Mouse (Mus musculus) forebrain, embryonic 16.5 days (tissue): ENCODE data around the gene Gm20388. TPM values are rescaled to one million over a fixed set of nuclear protein-coding genes. Genes with fewer than 3 reads are reported as not detected.

Experiments used
- ATAC-seq: fragments of 200-750 bp; cut with Nextera tagmentation; 2 replicates; pipeline ENCODE4 v1.8.0; 2017; ENCODE audit warnings: mild to moderate bottlenecking, moderate library complexity
- H3K27ac ChIP-seq: fragments of 300-500 bp; sonication (generic); 2 replicates; pipeline ENCODE4 v1.5.1; 2014; ENCODE audit warnings: low read length, control low read depth
- H3K27me3 ChIP-seq: fragments of 300-500 bp; sonication (generic); replicated peaks from 2 replicates; pipeline ENCODE4 v1.6.1; 2014; ENCODE audit warnings: low read length; ENCODE audit not compliant: control insufficient read depth, insufficient read depth
- H3K36me3 ChIP-seq: fragments of 300-500 bp; sonication (generic); 2 replicates; pipeline ENCODE4 v1.6.1; 2014; ENCODE audit not compliant: control insufficient read depth, insufficient read depth
- H3K4me1 ChIP-seq: fragments of 300-500 bp; sonication (generic); replicated peaks from 2 replicates; pipeline ENCODE4 v1.6.1; 2014; ENCODE audit warnings: low read length; ENCODE audit not compliant: control insufficient read depth, insufficient read depth
- H3K4me2 ChIP-seq: fragments of 300-500 bp; sonication (generic); 2 replicates; pipeline ENCODE4 v1.6.1; 2014; ENCODE audit warnings: mild to moderate bottlenecking, low read length, control low read depth
- H3K4me3 ChIP-seq: fragments of 300-500 bp; sonication (generic); replicated peaks from 2 replicates; pipeline ENCODE4 v1.5.1; 2014; ENCODE audit warnings: mild to moderate bottlenecking, low read length, control low read depth
- H3K9ac ChIP-seq: fragments of 300-500 bp; sonication (generic); replicated peaks from 2 replicates; pipeline ENCODE4 v1.6.1; 2014; ENCODE audit warnings: low read depth, low read length, control low read depth
- H3K9me3 ChIP-seq: fragments of 300-500 bp; sonication (generic); 2 replicates; pipeline ENCODE4 v1.6.1; 2016; ENCODE audit warnings: low read length; ENCODE audit not compliant: control insufficient read depth
- WGBS: fragments of 180-500 bp; shearing (Covaris S2); extraction: QIAGEN DNeasy Blood & Tissue Kit; methylation state at CpG from one replicate; pipeline ENCODE4 v1.1.7; 2014; 5-methylcytosine and 5-hydroxymethylcytosine counted together
- polyA plus RNA-seq: library from polyadenylated mRNA; unstranded; fragments of >200 nt; fragmentation: Nextera tagmentation; extraction: Ambion mirVana; gene quantifications from 2 replicates; pipeline ENCODE4 v1.2.1, GENCODE M21; 2015

Gm20388 gene
- polyA plus RNA-seq, 1 experiment from 2014 or later, result 4.7 TPM

DNA sequence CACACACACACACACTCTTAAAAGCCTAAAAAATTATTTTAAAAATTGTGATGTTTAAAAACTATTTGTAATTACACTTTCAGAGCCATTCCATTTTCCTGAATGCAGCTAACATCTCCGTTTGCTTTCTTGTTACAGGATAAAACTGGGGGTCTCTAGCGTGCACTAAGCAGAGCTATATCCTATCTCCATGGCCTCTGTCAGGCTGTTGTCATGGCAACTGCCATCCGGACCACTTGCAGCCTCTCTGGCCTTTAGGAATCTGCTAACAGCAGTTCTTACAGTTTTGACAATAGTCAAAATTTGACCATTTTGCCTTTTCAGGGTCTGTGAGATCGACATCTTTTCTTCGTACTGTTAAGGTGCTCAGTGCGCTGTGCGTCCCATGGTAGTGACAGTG, 3010.2 kb downstream of the Gm20388 start:
- no peak overlapping the region for H3K27ac ChIP-seq
- H3K4me1 ChIP-seq, result peaks cover 21% of the 10 kb centered on the region
- H3K4me3 ChIP-seq, result no peak overlapping the region
- H3K27me3 ChIP-seq, result no peaks in the 10 kb centered on the region
- 64% methylated on average over 7 of the region's 7 CpGs for WGBS
- no peak for ATAC-seq
- H3K9me3 ChIP-seq, result no peaks in the 10 kb centered on the region
- H3K36me3 ChIP-seq, result no peaks in the 10 kb centered on the region
- no peak overlapping the region for H3K4me2 ChIP-seq
- no peak overlapping the region for H3K9ac ChIP-seq

DNA sequence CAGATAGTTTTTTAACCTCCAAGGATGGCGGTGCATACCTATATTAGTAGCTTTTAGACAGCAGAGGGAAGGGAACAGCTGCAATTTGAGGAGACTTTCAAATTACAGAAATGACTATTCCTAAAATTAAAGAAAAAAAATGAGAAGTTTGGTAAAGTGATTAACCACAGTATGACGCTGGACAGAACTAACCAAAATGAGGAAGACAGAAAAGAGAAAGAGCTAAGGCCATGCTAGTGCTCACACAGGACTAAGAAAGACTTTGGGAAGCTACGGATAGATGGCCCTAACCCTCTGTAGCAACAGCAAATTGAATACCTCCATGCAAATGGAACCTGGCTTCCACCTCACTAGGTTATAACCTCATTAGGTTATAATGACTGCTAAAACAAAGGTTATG, 3012.3 kb downstream of the Gm20388 start:
- 84% methylated on average over 3 of the region's 3 CpGs for WGBS
- peaks cover 14% of the 10 kb centered on the region for H3K4me1 ChIP-seq
- no peaks in the 10 kb centered on the region for H3K9me3 ChIP-seq
- no peak for ATAC-seq
- H3K36me3 ChIP-seq, result no peaks in the 10 kb centered on the region
- no peak overlapping the region for H3K27ac ChIP-seq
- H3K9ac ChIP-seq, result no peak overlapping the region
- H3K4me2 ChIP-seq, result no peak overlapping the region
- H3K27me3 ChIP-seq, result no peaks in the 10 kb centered on the region
- H3K4me3 ChIP-seq, result no peak overlapping the region

DNA sequence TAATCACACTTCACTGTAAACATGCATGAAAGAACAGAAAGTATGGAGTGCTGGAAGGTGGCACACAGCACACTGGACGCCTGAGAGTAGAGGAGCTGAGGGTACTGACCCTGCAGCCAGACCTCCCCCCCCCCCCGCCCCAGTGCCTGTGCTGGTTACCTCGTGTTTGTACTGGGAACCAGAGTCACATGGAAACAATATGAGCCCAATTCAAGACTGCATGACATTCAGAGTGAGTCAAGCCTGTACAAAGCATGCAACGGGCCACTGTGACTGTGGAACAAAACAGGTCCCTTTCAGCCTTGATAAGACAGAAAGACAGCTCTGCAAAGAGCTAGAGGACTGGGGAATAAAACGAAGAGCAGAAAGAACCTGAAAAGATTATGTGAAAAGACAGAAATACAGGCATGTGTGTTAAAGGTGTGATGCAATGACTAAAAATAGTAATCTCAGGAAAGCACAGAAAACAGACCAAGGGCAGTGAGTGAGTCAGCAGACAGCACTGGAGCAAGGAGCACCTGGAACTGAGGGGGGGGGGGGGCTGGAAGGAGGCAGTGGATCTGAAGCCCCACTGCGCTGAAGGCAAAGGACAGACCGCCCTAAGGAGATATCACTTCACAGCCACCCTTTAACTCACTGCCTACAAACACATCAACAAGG, 3012.9 kb downstream of the Gm20388 start:
- Histone ChIP-seq H3K9ac (no peak overlapping the region), H3K4me3 (no peak overlapping the region), H3K27ac (no peak overlapping the region), H3K4me1 (peaks cover 13% of the 10 kb centered on the region), H3K9me3 (no peaks in the 10 kb centered on the region), H3K36me3 (no peaks in the 10 kb centered on the region), H3K27me3 (no peaks in the 10 kb centered on the region), H3K4me2 (no peak overlapping the region)
- WGBS, result 46% methylated on average over 7 of the region's 7 CpGs
- no peak for ATAC-seq

DNA sequence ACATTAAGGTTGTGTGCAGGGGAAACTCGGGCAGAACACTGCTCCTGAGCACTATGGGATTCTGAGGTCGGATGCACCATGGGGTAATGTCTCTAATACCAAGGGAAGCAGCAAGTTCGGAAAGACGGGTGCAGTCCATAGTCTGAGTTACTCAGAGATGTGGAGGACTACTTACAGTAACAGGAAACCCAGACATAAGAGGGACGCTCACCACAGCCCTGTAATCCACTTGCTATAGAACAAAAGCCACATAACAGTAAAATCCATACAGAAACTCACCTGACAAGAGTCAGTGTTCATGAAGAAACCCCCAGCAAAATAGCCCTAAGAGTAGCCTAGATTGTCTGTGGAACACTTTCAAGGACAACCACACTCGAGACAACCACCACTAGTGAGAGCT, 3013.4 kb downstream of the Gm20388 start:
- Histone ChIP-seq H3K36me3 (no peaks in the 10 kb centered on the region), H3K9me3 (no peaks in the 10 kb centered on the region), H3K4me1 (peaks cover 13% of the 10 kb centered on the region), H3K4me2 (no peak overlapping the region), H3K4me3 (no peak overlapping the region), H3K27ac (no peak overlapping the region), H3K27me3 (no peaks in the 10 kb centered on the region), H3K9ac (no peak overlapping the region)
- ATAC-seq, result no peak
- 82% methylated on average over 6 of the region's 6 CpGs for WGBS

DNA sequence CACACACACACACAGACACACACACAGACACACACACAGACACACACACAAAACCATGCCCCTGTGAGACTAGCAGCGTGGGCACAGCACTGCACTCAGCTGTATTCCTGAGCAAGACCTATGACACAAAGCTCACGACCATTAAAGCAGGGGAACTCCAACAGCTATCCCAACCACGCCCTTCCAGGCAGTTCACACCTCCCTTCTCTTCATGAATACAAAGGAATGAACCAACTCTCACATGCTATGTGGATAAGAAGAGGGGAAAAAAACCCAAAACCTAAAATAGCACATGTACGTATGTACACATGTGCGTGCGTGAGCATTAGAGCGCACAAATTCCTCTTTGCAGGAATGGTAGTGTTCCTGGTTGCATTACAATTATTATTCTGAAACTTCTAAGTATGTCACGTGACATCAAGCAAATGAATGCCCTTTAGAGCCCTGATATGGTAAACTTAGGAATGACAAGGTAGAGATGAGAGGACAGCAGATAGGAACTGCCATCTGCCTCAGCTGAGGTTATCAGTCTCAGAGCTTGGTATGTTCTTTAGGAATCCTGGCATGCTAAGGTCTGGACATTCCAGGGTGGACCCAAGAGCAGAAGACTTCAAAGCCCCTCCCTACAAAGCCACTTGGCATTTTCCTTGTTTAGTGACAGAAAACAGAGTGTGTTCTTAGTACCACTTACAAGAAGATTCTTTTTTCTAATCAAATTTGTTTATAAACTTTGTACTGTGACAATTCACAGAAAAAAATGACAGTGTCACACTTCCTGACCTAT, 3015.5 kb downstream of the Gm20388 start:
- WGBS, result 89% methylated on average over 8 of the region's 8 CpGs
- Histone ChIP-seq H3K27me3 (no peaks in the 10 kb centered on the region), H3K4me3 (no peak overlapping the region), H3K9me3 (no peaks in the 10 kb centered on the region), H3K27ac (no peak overlapping the region), H3K4me2 (no peak overlapping the region), H3K36me3 (no peaks in the 10 kb centered on the region), H3K9ac (no peak overlapping the region), H3K4me1 (peaks cover 18% of the 10 kb centered on the region)
- ATAC-seq, result no peak

DNA sequence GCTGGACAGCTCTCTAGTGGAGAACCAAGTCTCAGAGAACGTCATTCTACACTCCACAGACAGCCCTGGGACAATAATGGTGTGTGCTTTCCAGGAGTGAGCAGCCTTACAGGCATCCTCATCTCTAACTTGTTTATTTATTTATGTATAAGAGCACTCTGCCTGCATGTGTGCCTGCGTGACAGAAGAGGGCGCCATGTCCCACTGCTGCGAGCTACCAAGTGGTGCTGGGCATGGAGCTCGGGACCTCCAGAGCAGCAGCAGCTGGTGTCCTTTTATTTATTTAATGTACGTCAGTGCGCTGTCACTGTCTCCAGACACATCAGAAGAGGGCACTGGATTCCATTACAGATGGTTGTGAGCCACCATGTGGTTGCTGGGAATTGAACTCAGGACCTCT, 3016.1 kb downstream of the Gm20388 start:
- Histone ChIP-seq H3K27me3 (no peaks in the 10 kb centered on the region), H3K4me2 (no peak overlapping the region), H3K4me1 (peaks cover 19% of the 10 kb centered on the region), H3K9ac (no peak overlapping the region), H3K36me3 (no peaks in the 10 kb centered on the region), H3K27ac (no peak overlapping the region), H3K4me3 (no peak overlapping the region), H3K9me3 (no peaks in the 10 kb centered on the region)
- 83% methylated on average over 7 of the region's 7 CpGs for WGBS
- no peak for ATAC-seq

DNA sequence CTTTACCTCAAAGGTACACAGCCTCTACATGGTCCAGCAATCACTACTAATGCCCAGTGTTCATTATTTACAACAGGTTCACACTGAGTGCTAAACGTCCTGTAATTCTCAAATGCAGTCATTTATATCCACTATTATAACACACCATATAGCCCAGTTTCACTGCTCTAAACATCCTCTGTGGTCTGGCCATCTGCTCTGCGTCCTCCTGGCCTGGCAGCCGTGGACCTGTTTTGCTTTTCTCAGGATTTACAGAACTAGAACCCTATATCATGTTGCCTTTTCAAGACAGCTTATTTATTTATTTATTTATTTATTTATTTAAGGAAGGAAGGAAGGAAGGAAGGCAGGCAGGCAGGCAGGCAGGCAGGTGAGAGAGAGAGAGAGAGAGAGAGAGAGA, 3017.2 kb downstream of the Gm20388 start:
- Histone ChIP-seq H3K9ac (no peak overlapping the region), H3K4me2 (no peak overlapping the region), H3K4me1 (peaks cover 29% of the 10 kb centered on the region), H3K9me3 (no peaks in the 10 kb centered on the region), H3K4me3 (no peak overlapping the region), H3K36me3 (no peaks in the 10 kb centered on the region), H3K27me3 (no peaks in the 10 kb centered on the region), H3K27ac (no peak overlapping the region)
- ATAC-seq, result no peak
- WGBS, result 86% methylated on average over 3 of the region's 3 CpGs

DNA sequence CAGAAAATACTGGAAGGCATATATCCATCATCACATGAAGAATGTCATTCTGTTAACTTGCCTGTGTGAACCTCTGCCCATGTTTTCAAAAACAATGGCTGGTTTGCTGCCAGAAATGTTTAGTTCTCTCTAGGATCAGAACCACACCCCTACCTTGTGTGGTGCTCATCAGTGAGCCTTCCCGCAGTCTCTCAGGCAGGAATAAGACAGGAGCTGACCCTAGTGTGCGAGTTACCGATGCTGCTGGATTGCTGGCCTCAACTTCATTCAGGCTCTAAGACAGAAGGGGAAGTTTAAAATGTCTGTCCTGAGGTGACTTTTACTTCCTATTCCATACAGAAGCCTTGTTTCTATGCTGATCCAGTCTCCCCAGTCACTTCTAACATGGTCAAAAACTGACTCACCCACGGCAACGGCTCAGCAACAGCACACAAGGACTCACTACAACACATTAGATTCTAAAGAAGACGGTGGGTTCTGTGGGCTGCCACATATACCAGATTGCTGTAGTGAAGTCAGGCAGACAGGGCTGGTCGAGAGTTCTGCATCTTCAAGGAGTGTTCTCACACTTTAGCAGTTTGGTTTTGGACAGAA, 3018.1 kb downstream of the Gm20388 start:
- ATAC-seq, result no peak
- Histone ChIP-seq H3K4me1 (peaks cover 31% of the 10 kb centered on the region), H3K36me3 (no peaks in the 10 kb centered on the region), H3K9ac (no peak overlapping the region), H3K9me3 (no peaks in the 10 kb centered on the region), H3K27me3 (no peaks in the 10 kb centered on the region), H3K4me2 (no peak overlapping the region), H3K27ac (no peak overlapping the region; the same call in 1 of the 2 replicates), H3K4me3 (no peak overlapping the region)
- 82% methylated on average over 7 of the region's 7 CpGs for WGBS

DNA sequence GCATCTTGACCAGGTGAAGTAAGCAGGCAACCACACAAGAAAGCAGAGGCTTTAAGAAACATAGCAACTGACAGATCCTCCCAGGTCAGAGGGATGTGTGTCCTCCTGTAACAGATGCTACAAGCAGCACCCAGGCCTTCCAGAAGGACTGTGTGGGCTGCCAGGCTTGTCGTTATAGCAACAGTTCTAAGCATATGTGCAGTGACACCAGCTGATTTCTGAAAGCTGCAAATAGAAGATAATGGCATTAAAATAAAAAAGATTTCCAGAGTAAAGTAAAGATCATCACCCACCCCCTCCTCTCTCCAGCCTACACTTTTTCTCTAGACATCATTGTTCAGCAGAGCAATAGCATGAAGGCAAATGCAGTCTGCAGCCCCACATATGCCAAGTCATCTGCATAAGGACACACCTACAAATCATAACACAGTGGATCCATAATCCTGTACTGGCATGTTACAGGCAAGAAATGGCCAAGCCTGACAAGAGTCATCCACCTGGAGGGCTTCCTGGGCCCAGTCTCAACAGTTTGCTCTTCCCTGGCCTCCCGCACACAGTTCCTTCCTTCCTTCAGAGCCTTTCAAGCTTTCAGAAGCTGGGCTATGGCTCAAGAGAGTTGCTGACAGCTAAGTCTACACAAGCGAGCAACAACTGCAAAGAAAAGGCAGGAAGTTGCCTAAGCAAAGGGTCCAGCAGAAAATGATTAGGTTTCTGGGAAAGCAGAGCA, 3021.4 kb downstream of the Gm20388 start:
- peak overlapping the region; percentile 84 for H3K27ac ChIP-seq
- H3K36me3 ChIP-seq, result no peaks in the 10 kb centered on the region
- H3K9ac ChIP-seq, result no peak overlapping the region
- no peak overlapping the region for H3K4me3 ChIP-seq
- 46% methylated on average over 3 of the region's 3 CpGs for WGBS
- H3K9me3 ChIP-seq, result no peaks in the 10 kb centered on the region
- no peaks in the 10 kb centered on the region for H3K27me3 ChIP-seq
- 0 out of 2 replicates have a peak overlapping the region, but pooled peaks have one; percentile 14 for H3K4me2 ChIP-seq
- H3K4me1 ChIP-seq, result peaks cover 42% of the 10 kb centered on the region
- ATAC-seq, result peak; percentile 91
